Mouse (Mus musculus) MEL (cell line): ENCODE measurements around the gene Klhl25. TPM values are rescaled to one million over a fixed set of nuclear protein-coding genes. Genes with fewer than 3 reads are reported as not detected.
"Not testable (repeated sequence)": the region's sequence is repeated elsewhere in the genome, so short reads cannot be mapped to it uniquely, and the experiment has no call there.

Source experiments
- DNase-seq: peaks from one replicate; pipeline ENCODE4 v3.0.0; 2011; ENCODE audit warnings: low read depth, low spot score
- H3K27ac ChIP-seq: 2 replicates; pipeline ENCODE4 v1.5.1; 2012; ENCODE audit warnings: low read depth, mild to moderate bottlenecking, control low read depth, low read length, moderate library complexity; ENCODE audit not compliant: control insufficient read depth
- H3K27me3 ChIP-seq, 2 experiments: fragments of 150-350 bp in 1 of 2; sonication (generic) in 1 of 2; 2 replicates each; pipeline ENCODE4 v1.6.1; 2012; ENCODE audit warnings: low read length in 2 of 2, mild to moderate bottlenecking in 2 of 2, improper control_type of control experiment in 1 of 2, moderate library complexity in 1 of 2; ENCODE audit not compliant: insufficient read depth in 2 of 2, control insufficient read depth in 1 of 2
- H3K36me3 ChIP-seq, 2 experiments: 2 replicates each; pipeline ENCODE4 v1.6.1; 2012 to 2014; ENCODE audit warnings: low read length in 2 of 2, improper control_type of control experiment in 1 of 2, inconsistent platforms in 1 of 2, mild to moderate bottlenecking in 1 of 2; ENCODE audit not compliant: insufficient read depth in 2 of 2, control insufficient read depth in 1 of 2
- H3K4me1 ChIP-seq, 2 experiments: fragments of 150-350 bp in 1 of 2; sonication (generic) in 1 of 2; 2 replicates each; pipeline ENCODE4 v1.6.1; 2012; ENCODE audit warnings: low read length in 2 of 2, improper control_type of control experiment in 1 of 2, mild to moderate bottlenecking in 1 of 2; ENCODE audit not compliant: insufficient read depth in 2 of 2, control insufficient read depth in 1 of 2
- H3K4me3 ChIP-seq, 2 experiments: fragments of 150-350 bp in 1 of 2; sonication (generic) in 1 of 2; 2 replicates each; pipeline ENCODE4 v1.5.1; 2012; ENCODE audit warnings: low read depth in 2 of 2, low read length in 2 of 2, mild to moderate bottlenecking in 2 of 2, moderate library complexity in 2 of 2, control low read depth in 1 of 2, improper control_type of control experiment in 1 of 2; ENCODE audit not compliant: control insufficient read depth in 1 of 2, insufficient read depth in 1 of 2
- H3K79me2 ChIP-seq: 2 replicates; pipeline ENCODE4 v1.6.1; 2012; ENCODE audit warnings: mild to moderate bottlenecking, low read length, moderate library complexity; ENCODE audit not compliant: control insufficient read depth, poor library complexity, insufficient read depth
- H3K9ac ChIP-seq: 2 replicates; pipeline ENCODE4 v1.6.1; 2012; ENCODE audit warnings: low read depth, mild to moderate bottlenecking, control low read depth, low read length, moderate library complexity; ENCODE audit not compliant: control insufficient read depth, poor library complexity, severe bottlenecking
- H3K9me3 ChIP-seq: fragments of 150-350 bp; sonication (generic); replicated peaks from 2 replicates; pipeline ENCODE4 v1.6.1; 2012; ENCODE audit warnings: mild to moderate bottlenecking, low read length, improper control_type of control experiment, moderate library complexity; ENCODE audit not compliant: insufficient read depth
- CTCF ChIP-seq, 3 experiments: IDR thresholded peaks in 2 of 3; conservative IDR thresholded peaks in 1 of 3; 2 replicates each; pipeline ENCODE4 v1.5.1; 2011 to 2012; ENCODE audit warnings: low read length in 3 of 3, low read depth in 2 of 3, mild to moderate bottlenecking in 2 of 3, improper control_type of control experiment in 1 of 3, inconsistent platforms in 1 of 3, mixed read lengths in 1 of 3, moderate library complexity in 1 of 3; ENCODE audit not compliant: control insufficient read depth in 1 of 3, insufficient read depth in 1 of 3, poor library complexity in 1 of 3, severe bottlenecking in 1 of 3
- EP300 ChIP-seq, 2 experiments: IDR thresholded peaks; 2 replicates each; pipeline ENCODE4 v1.6.1; 2011; ENCODE audit warnings: improper control_type of control experiment in 2 of 2, low read length in 2 of 2, low read depth in 1 of 2, mild to moderate bottlenecking in 1 of 2
- GATA1 ChIP-seq: IDR thresholded peaks from 2 replicates; pipeline ENCODE4 v1.6.1; 2011; ENCODE audit warnings: low read depth, low read length, improper control_type of control experiment
- HCFC1 ChIP-seq: IDR thresholded peaks from 2 replicates; pipeline ENCODE4 v1.6.1; 2012; ENCODE audit warnings: low read depth, mild to moderate bottlenecking, inconsistent platforms, low read length, improper control_type of control experiment, moderate library complexity
- JUND ChIP-seq: IDR thresholded peaks from 2 replicates; pipeline ENCODE4 v1.6.1; 2011; ENCODE audit warnings: low read depth, mild to moderate bottlenecking, improper control_type of control experiment, low read length
- MAFK ChIP-seq: IDR thresholded peaks from 2 replicates; pipeline ENCODE4 v1.6.1; 2011; ENCODE audit warnings: low read depth, mild to moderate bottlenecking, low read length, improper control_type of control experiment, borderline replicate concordance
- MAZ ChIP-seq: IDR thresholded peaks from 2 replicates; pipeline ENCODE4 v1.6.1; 2012; ENCODE audit warnings: low read depth, mild to moderate bottlenecking, inconsistent platforms, low read length, improper control_type of control experiment
- MEF2A ChIP-seq: IDR thresholded peaks from 2 replicates; pipeline ENCODE4 v1.6.1; 2014; ENCODE audit warnings: low read depth, mild to moderate bottlenecking, inconsistent platforms, low read length, improper control_type of control experiment; ENCODE audit not compliant: poor library complexity, insufficient replicate concordance, severe bottlenecking; ENCODE audit errors: extremely low read depth
- MXI1 ChIP-seq: IDR thresholded peaks from 2 replicates; pipeline ENCODE4 v1.6.1; 2011; ENCODE audit warnings: mild to moderate bottlenecking, low read depth, low read length, improper control_type of control experiment
- MYC ChIP-seq: IDR thresholded peaks from 2 replicates; pipeline ENCODE4 v1.6.1; 2011; ENCODE audit warnings: low read depth, mild to moderate bottlenecking, low read length, improper control_type of control experiment, moderate library complexity
- NELFE ChIP-seq: IDR thresholded peaks from 2 replicates; pipeline ENCODE4 v1.6.1; 2011; ENCODE audit warnings: low read depth, low read length, improper control_type of control experiment
- POLR2A ChIP-seq, 2 experiments: IDR thresholded peaks; 2 replicates each; pipeline ENCODE4 v1.6.1; 2011 to 2012; ENCODE audit warnings: low read length in 2 of 2, mild to moderate bottlenecking in 2 of 2, control low read depth in 1 of 2, improper control_type of control experiment in 1 of 2, low read depth in 1 of 2, moderate library complexity in 1 of 2; ENCODE audit not compliant: control insufficient read depth in 1 of 2, insufficient read depth in 1 of 2, poor library complexity in 1 of 2
- POLR2AphosphoS5 ChIP-seq: IDR thresholded peaks from 2 replicates; pipeline ENCODE4 v1.6.1; 2012; ENCODE audit warnings: low read depth, borderline replicate concordance, mild to moderate bottlenecking, inconsistent platforms, low read length, moderate library complexity, mixed read lengths
- SMC3 ChIP-seq: IDR thresholded peaks from 2 replicates; pipeline ENCODE4 v1.6.1; 2011; ENCODE audit warnings: low read depth, low read length, improper control_type of control experiment
- TCF12 ChIP-seq: IDR thresholded peaks from 2 replicates; pipeline ENCODE4 v1.6.1; 2014; ENCODE audit warnings: low read depth, mild to moderate bottlenecking, inconsistent platforms, low read length, improper control_type of control experiment, moderate library complexity
- UBTF ChIP-seq: IDR thresholded peaks from 2 replicates; pipeline ENCODE4 v1.6.1; 2012; ENCODE audit warnings: low read depth, mild to moderate bottlenecking, inconsistent platforms, low read length, improper control_type of control experiment, moderate library complexity, borderline replicate concordance; ENCODE audit not compliant: insufficient read depth
- ZC3H11A ChIP-seq: IDR thresholded peaks from 2 replicates; pipeline ENCODE4 v1.6.1; 2012; ENCODE audit warnings: low read depth, mild to moderate bottlenecking, inconsistent platforms, low read length, improper control_type of control experiment
- ZNF384 ChIP-seq: IDR thresholded peaks from 2 replicates; pipeline ENCODE4 v1.6.1; 2012; ENCODE audit warnings: low read depth, mild to moderate bottlenecking, inconsistent platforms, low read length, improper control_type of control experiment
- polyA plus RNA-seq, 2 experiments: library from polyadenylated mRNA; stranded (reverse) in 1 of 2; unstranded in 1 of 2; fragments of >175 nt in 1 of 2; fragments of >200 nt in 1 of 2; gene quantifications; 2 replicates each; pipeline versions ENCODE4 v1.2.1 to v1.2.4; 2012; ENCODE audit warnings: low replicate concordance in 2 of 2, low read depth in 1 of 2; ENCODE audit not compliant: insufficient read length in 2 of 2, insufficient read depth in 1 of 2, missing spikeins in 1 of 2
- total RNA-seq: library from RNA; depleted of rRNA; stranded (reverse); fragments of 300-350 nt; gene quantifications from 2 replicates; pipeline ENCODE4 v1.2.3, GENCODE M21; 2012

The Klhl25 gene
- total and polyA plus RNA-seq, 3 experiments = 7.4 to 11.4 TPM; not detected in 1

DNA sequence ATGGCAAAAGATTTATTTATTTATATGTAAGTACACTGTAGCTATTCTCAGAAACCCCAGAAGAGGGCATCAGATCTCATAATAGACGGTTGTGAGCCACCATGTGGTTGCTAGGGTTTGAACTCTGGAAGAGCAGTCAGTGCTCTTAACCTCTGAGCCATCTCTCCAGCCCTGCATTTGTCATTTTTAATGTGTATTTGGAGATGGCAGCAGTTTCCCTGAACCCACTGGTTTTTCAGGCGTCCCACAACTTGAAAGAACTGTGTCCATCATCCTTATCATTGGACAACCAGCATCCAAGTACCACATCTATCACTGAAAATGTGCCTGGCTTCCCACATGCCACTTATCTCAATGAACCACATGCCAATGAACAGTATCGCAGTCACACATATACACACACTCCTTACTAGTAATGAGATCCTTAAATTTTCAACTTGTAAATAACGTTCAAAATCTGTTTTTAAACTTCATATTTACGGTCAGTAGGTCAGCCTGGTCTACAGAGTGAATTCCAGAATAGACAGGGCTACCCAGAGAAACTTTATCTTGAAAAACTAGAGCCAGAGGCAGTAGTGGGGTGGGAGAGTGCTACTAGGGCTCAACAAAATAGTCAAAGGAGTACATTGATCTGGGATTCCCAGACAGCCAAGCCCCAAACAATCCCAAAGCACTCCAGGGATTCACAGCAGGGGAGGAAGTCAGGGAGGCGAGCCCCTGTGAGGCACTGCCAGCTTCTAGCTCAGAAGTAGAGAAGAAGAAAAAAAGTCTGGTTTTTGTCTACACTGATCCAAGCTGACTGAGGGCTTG lies 17.7 kb upstream of the Klhl25 start (continued):
- TF ChIP-seq NELFE (no peak), TCF12 (peak; percentile 93), POLR2A (IDR thresholded peaks at IDR 0.05; ENCODE audit: control insufficient read depth in 1 of 2, insufficient read depth in 1 of 2, low read depth in 1 of 2, low read length in 2 of 2, poor library complexity in 1 of 2) (no peak), EP300 (IDR thresholded peaks at IDR 0.05; ENCODE audit: low read depth in 1 of 2, low read length in 2 of 2) (peak; percentile 87 to 91)
- TF ChIP-seq, all 39 proteins: peak for 14

GRCm38 (mm10) chr7:75833960-75834359 lies 14.2 kb upstream of the Klhl25 start:
- H3K27me3 ChIP-seq, H3K36me3 ChIP-seq, H3K27ac ChIP-seq, H3K4me3 ChIP-seq, H3K9ac ChIP-seq, H3K79me2 ChIP-seq, H3K9me3 ChIP-seq, DNase-seq, H3K4me1 ChIP-seq: not testable (repeated sequence)

DNA sequence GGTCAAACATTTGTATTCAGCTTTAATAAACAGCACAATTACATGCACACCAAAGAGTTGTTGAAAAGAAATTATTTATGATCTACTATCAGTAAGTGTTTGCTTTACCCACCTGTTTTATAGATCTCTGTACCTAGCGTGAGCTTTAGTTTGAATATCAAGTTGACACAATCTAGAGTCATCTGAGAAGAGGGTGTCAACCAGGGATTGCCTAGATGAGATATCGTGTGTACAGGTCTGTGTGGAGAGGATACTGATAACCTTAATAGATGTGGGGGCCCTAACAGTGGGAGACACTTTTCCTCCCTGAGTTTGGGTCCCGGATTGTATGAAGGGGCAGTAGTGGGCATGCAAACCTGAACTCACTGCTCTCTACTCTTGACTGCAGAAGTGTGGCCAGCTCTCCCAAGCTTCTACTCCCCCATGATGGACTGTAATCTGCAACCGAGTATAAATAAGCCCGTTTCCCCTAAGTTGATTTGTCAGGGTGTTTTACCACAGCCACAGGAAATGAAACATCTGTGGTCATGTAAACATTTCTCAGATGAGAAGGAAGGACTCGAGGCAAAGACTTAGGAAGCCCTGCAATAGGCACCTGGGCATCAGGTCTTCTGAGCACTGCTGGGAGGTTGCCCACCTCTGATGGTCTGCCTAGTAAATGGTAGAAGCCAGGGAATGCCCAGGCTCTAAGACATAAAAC lies 13.0 kb upstream of the Klhl25 start:
- H3K4me3 ChIP-seq, H3K4me1 ChIP-seq: not testable (repeated sequence)

GRCm38 (mm10) chr7:75840071-75840470 lies 8.0 kb upstream of the Klhl25 start:
- Histone ChIP-seq H3K27ac (no peak overlapping the region), H3K79me2 (no peaks in the 10 kb centered on the region), H3K4me3 (no peak overlapping the region), H3K9me3 (no peaks in the 10 kb centered on the region), H3K4me1 (no peaks in the 10 kb centered on the region), H3K36me3 (no peaks in the 10 kb centered on the region), H3K27me3 (peaks cover 0 to 1% of the 10 kb centered on the region in 2 experiments; a peak in 1 of 4 replicates), H3K9ac (no peak overlapping the region)
- DNase-seq = peak; percentile 60
- TF ChIP-seq GATA1 (no peak), UBTF (no peak), ZNF384 (no peak), ZC3H11A (no peak), TCF12 (no peak), MXI1 (no peak), JUND (no peak), SMC3 (no peak), MAZ (no peak), MEF2A (no peak), EP300 (IDR thresholded peaks at IDR 0.05; ENCODE audit: low read depth in 1 of 2, low read length in 2 of 2) (no peak), MYC (no peak), POLR2AphosphoS5 (no peak), CTCF (IDR thresholded peaks at IDR 0.05 in 2 of 3, conservative IDR thresholded peaks at IDR 0.05 in 1 of 3; ENCODE audit: control insufficient read depth in 1 of 3, insufficient read depth in 1 of 3, low read depth in 2 of 3, low read length in 3 of 3, poor library complexity in 1 of 3, severe bottlenecking in 1 of 3) (no peak), MAFK (no peak), HCFC1 (no peak)

More for the DNA sequence above, 13.0 kb upstream of the Klhl25 start:
- not testable (repeated sequence) for H3K9me3 ChIP-seq, H3K27me3 ChIP-seq, H3K9ac ChIP-seq, DNase-seq, H3K36me3 ChIP-seq, H3K27ac ChIP-seq, H3K79me2 ChIP-seq
